Mouse (Mus musculus): ENCODE measurements around the gene Rnf213. TPM values are rescaled to one million over a fixed set of nuclear protein-coding genes. Genes with fewer than 3 reads are reported as not detected.

Gene Rnf213
- total RNA-seq, 1 experiment: 37.3 TPM

DNA sequence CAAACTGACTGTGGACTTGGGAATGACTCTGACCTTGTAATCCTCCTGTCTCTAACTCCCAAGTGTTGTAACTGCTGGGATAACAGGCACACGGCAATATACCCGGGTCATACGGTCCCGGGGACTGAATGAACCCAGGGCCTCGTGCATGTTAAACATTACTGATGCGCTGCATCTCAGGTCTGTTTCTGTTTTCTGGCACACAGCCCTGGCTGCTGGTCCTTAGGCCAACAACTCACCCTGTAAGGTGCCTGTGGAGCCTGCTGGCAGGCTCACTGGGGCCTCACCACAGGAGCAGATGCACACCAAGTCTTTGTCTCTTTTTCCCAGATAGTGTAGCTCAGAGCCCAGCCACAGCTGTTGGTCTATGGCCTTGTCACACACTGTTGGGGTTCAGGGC lies 14.5 kb downstream of the Rnf213 start:
- Histone ChIP-seq H3K4me3 (ENCODE audit: insufficient read depth in 1 of 2, low read depth in 1 of 2, low read length in 2 of 2, poor library complexity in 1 of 2, severe bottlenecking in 1 of 2) (no peak overlapping the region), H3K4me1 (ENCODE audit: control insufficient read depth in 2 of 2, insufficient read depth in 2 of 2, low read length in 2 of 2, poor library complexity in 1 of 2) (peaks cover 0 to 5% of the 10 kb centered on the region in 2 experiments; a peak in 1 of 4 replicates), H3K36me3 (ENCODE audit: control insufficient read depth, insufficient read depth, low read length, poor library complexity, severe bottlenecking) (peaks cover 8% of the 10 kb centered on the region; the same call in 1 of the 2 replicates), H3K9ac (ENCODE audit: insufficient read depth, low read depth, low read length, poor library complexity, severe bottlenecking) (no peak overlapping the region), H3K9me3 (ENCODE audit: control insufficient read depth, insufficient read depth, low read depth, low read length) (no peaks in the 10 kb centered on the region), H3K27ac (ENCODE audit: insufficient read depth, low read depth, low read length, poor library complexity, severe bottlenecking) (no peak overlapping the region)
- in situ Hi-C loops (cut with MboI; ENCODE audit: low sequenced_read_pairs in 2 of 2, unreplicated experiment in 2 of 2): no loop called here
- TF ChIP-seq HCFC1 (IDR thresholded peaks at IDR 0.05; ENCODE audit: borderline replicate concordance, insufficient read depth, low read length) (no peak), ZNF384 (IDR thresholded peaks at IDR 0.05; ENCODE audit: low read depth, low read length) (no peak), MAFK (IDR thresholded peaks at IDR 0.05; ENCODE audit: insufficient read depth, low read depth, low read length) (no peak), ZC3H11A (IDR thresholded peaks at IDR 0.05; ENCODE audit: borderline replicate concordance, low read depth, low read length) (no peak), CHD2 (IDR thresholded peaks at IDR 0.05; ENCODE audit: low read depth, low read length) (no peak)
- no peak for DNase-seq (ENCODE audit: low read depth, low spot score)

DNA sequence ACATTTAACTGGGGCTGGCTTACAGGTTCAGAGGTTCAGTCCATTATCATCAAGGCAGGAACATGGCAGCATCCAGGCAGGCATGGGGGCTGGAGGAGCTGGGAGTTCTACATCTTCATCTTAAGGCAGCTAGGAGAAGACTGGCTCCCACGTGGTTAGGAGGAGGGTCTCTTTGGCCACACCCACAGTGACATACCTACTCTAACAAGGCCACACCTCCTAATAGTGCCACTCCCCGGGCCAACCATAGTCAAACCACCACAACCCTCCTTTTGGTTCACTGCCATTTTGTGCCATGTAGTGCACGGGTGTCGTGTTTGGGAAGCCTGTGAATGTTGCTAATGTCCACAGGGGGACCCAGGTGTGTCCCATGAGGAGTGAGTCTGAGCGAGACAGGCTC lies 15.1 kb downstream of the Rnf213 start:
- Histone ChIP-seq H3K4me3 (ENCODE audit: insufficient read depth in 1 of 2, low read depth in 1 of 2, low read length in 2 of 2, poor library complexity in 1 of 2, severe bottlenecking in 1 of 2) (no peak overlapping the region), H3K9me3 (ENCODE audit: control insufficient read depth, insufficient read depth, low read depth, low read length) (no peaks in the 10 kb centered on the region), H3K9ac (ENCODE audit: insufficient read depth, low read depth, low read length, poor library complexity, severe bottlenecking) (no peak overlapping the region), H3K27ac (ENCODE audit: insufficient read depth, low read depth, low read length, poor library complexity, severe bottlenecking) (no peak overlapping the region), H3K4me1 (ENCODE audit: control insufficient read depth in 2 of 2, insufficient read depth in 2 of 2, low read length in 2 of 2, poor library complexity in 1 of 2) (peaks cover 0 to 4% of the 10 kb centered on the region in 2 experiments; a peak in 1 of 4 replicates), H3K36me3 (ENCODE audit: control insufficient read depth, insufficient read depth, low read length, poor library complexity, severe bottlenecking) (peaks cover 8% of the 10 kb centered on the region; the same call in 1 of the 2 replicates)
- TF ChIP-seq MAFK (IDR thresholded peaks at IDR 0.05; ENCODE audit: insufficient read depth, low read depth, low read length): no peak
- no peak for TF ChIP-seq ZC3H11A (IDR thresholded peaks at IDR 0.05; ENCODE audit: borderline replicate concordance, low read depth, low read length)
- in situ Hi-C loops (cut with MboI; ENCODE audit: low sequenced_read_pairs in 2 of 2, unreplicated experiment in 2 of 2): no loop called here
- no peak for DNase-seq (ENCODE audit: low read depth, low spot score)

DNA sequence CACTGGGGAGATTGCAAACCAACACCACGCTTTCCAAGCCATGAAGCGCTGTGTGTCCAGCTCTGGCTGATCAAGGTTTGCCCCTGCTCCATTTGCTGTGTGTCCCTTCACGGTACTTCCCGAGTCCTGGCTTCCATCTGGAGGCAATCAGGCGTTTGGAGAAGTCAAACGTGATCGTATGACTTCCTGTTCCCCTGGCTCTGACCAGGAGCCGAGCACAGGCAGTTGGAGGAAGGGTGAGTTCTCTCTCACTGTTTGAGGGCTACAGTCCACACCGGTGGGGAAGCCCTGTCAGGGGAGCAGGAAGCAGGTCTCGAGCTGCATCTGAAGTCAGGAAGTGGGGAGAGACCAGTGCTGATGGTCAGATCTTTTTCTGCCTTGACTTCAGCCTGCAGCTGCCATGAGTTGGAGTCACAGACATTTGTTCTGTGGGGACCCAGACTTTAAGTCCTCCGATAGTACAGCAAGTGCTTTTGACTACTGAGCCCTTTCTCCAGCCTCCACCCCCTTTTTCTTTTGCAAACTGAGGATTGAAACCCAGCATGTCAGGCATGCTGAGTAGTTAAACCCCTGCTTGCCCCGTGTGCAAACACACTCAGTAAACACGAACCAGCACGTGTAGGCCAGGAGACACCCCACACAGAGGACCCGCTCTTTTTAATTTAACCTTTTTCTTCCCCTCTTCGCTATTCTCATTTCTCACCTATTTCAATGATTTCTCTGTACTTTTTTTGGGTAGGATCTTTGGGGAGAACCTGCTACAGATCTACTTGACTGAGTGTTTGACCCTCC lies 26.6 kb downstream of the Rnf213 start:
- Histone ChIP-seq H3K27ac (ENCODE audit: insufficient read depth, low read depth, low read length, poor library complexity, severe bottlenecking) (no peak overlapping the region), H3K9ac (ENCODE audit: insufficient read depth, low read depth, low read length, poor library complexity, severe bottlenecking) (no peak overlapping the region), H3K36me3 (ENCODE audit: control insufficient read depth, insufficient read depth, low read length, poor library complexity, severe bottlenecking) (peaks cover 18% of the 10 kb centered on the region), H3K9me3 (ENCODE audit: control insufficient read depth, insufficient read depth, low read depth, low read length) (no peaks in the 10 kb centered on the region), H3K4me3 (ENCODE audit: insufficient read depth in 1 of 2, low read depth in 1 of 2, low read length in 2 of 2, poor library complexity in 1 of 2, severe bottlenecking in 1 of 2) (no peak overlapping the region), H3K4me1 (ENCODE audit: control insufficient read depth in 2 of 2, insufficient read depth in 2 of 2, low read length in 2 of 2, poor library complexity in 1 of 2) (no peaks in the 10 kb centered on the region)
- TF ChIP-seq ZC3H11A (IDR thresholded peaks at IDR 0.05; ENCODE audit: borderline replicate concordance, low read depth, low read length): no peak
- no peak for TF ChIP-seq HCFC1 (IDR thresholded peaks at IDR 0.05; ENCODE audit: borderline replicate concordance, insufficient read depth, low read length)
- no peak for TF ChIP-seq ZNF384 (IDR thresholded peaks at IDR 0.05; ENCODE audit: low read depth, low read length)
- TF ChIP-seq CHD2 (IDR thresholded peaks at IDR 0.05; ENCODE audit: low read depth, low read length): no peak
- TF ChIP-seq MAFK (IDR thresholded peaks at IDR 0.05; ENCODE audit: insufficient read depth, low read depth, low read length): no peak
- in situ Hi-C loops (cut with MboI; ENCODE audit: low sequenced_read_pairs in 2 of 2, unreplicated experiment in 2 of 2): no loop called here
- no peak for DNase-seq (ENCODE audit: low read depth, low spot score)

DNA sequence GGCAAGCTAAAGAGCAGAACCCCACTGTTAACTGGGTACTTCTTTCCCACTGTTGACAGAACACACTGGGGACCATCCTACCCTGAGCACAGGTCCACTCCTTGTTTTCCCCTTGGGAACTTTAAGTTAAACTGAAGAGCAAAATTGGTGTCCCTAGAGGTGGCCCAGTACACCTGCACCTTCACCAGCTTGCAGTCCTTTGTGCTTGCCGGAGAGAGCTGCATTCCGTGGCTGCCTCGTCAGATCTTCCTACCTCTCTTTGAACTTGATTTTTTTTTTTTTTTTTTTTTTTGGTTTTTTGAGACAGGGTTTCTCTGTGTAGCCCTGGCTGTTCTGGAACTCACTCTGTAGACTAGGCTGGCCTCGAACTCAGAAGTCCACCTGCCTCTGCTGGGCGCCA lies 27.5 kb downstream of the Rnf213 start:
- Histone ChIP-seq H3K27ac (ENCODE audit: insufficient read depth, low read depth, low read length, poor library complexity, severe bottlenecking) (no peak overlapping the region), H3K9ac (ENCODE audit: insufficient read depth, low read depth, low read length, poor library complexity, severe bottlenecking) (no peak overlapping the region), H3K9me3 (ENCODE audit: control insufficient read depth, insufficient read depth, low read depth, low read length) (no peaks in the 10 kb centered on the region), H3K4me3 (ENCODE audit: insufficient read depth in 1 of 2, low read depth in 1 of 2, low read length in 2 of 2, poor library complexity in 1 of 2, severe bottlenecking in 1 of 2) (no peak overlapping the region), H3K4me1 (ENCODE audit: control insufficient read depth in 2 of 2, insufficient read depth in 2 of 2, low read length in 2 of 2, poor library complexity in 1 of 2) (no peaks in the 10 kb centered on the region), H3K36me3 (ENCODE audit: control insufficient read depth, insufficient read depth, low read length, poor library complexity, severe bottlenecking) (peaks cover 21% of the 10 kb centered on the region)
- in situ Hi-C loops (cut with MboI; ENCODE audit: low sequenced_read_pairs in 2 of 2, unreplicated experiment in 2 of 2): no loop called here
- DNase-seq (ENCODE audit: low read depth, low spot score): no peak
- TF ChIP-seq HCFC1 (IDR thresholded peaks at IDR 0.05; ENCODE audit: borderline replicate concordance, insufficient read depth, low read length) (no peak), ZNF384 (IDR thresholded peaks at IDR 0.05; ENCODE audit: low read depth, low read length) (0 out of 2 replicates have a peak, but pooled peaks have one; percentile 35), MAFK (IDR thresholded peaks at IDR 0.05; ENCODE audit: insufficient read depth, low read depth, low read length) (no peak), CHD2 (IDR thresholded peaks at IDR 0.05; ENCODE audit: low read depth, low read length) (no peak), ZC3H11A (IDR thresholded peaks at IDR 0.05; ENCODE audit: borderline replicate concordance, low read depth, low read length) (no peak)

Data from ES-E14 (cell line).